Mouse (Mus musculus): ENCODE measurements around the gene Tiam2. TPM values are rescaled to one million over a fixed set of nuclear protein-coding genes. Genes with fewer than 3 reads are reported as not detected.

The Tiam2 gene
- polyA plus RNA-seq, 1 experiment from 2014 or later, result 7.8 TPM

- 5% methylated on average over 55 of the region's 60 CpGs for WGBS
- peak overlapping the region; percentile 39; the same call in 1 of the 2 replicates for H3K9ac ChIP-seq (replicated peaks; ENCODE audit: low read depth, low read length)
- no peaks in the 10 kb centered on the region for H3K27me3 ChIP-seq (ENCODE audit: control insufficient read depth, insufficient read depth, low read length)
- peak overlapping the region; percentile 34 for H3K4me3 ChIP-seq (ENCODE audit: low read depth, low read length)
- ATAC-seq (ENCODE audit: low read depth), result peak; percentile 94
- no peaks in the 10 kb centered on the region for H3K36me3 ChIP-seq (ENCODE audit: control insufficient read depth, insufficient read depth, low read length)
- H3K4me1 ChIP-seq (ENCODE audit: control insufficient read depth, insufficient read depth, low read length), result no peaks in the 10 kb centered on the region; the same call in 1 of the 2 replicates
- 0 out of 2 replicates have a peak overlapping the region, but pooled peaks have one; percentile 28 for H3K27ac ChIP-seq (ENCODE audit: low read depth, low read length)
- no peaks in the 10 kb centered on the region for H3K9me3 ChIP-seq (ENCODE audit: control insufficient read depth, low read length)
- peak overlapping the region; percentile 68 for H3K4me2 ChIP-seq (ENCODE audit: low read depth, low read length)
Measured at GRCm38 (mm10) chr17:3313711-3314624, 12.4 kb upstream of the Tiam2 start.

GRCm38 (mm10) chr17:3314625-3315020, 11.8 kb upstream of the Tiam2 start:
- Histone ChIP-seq H3K9ac (replicated peaks; ENCODE audit: low read depth, low read length) (no peak overlapping the region), H3K4me1 (ENCODE audit: control insufficient read depth, insufficient read depth, low read length) (no peaks in the 10 kb centered on the region; the same call in 1 of the 2 replicates), H3K4me3 (ENCODE audit: low read depth, low read length) (peak overlapping the region; percentile 34), H3K9me3 (ENCODE audit: control insufficient read depth, low read length) (no peaks in the 10 kb centered on the region), H3K4me2 (ENCODE audit: low read depth, low read length) (peak overlapping the region; percentile 68), H3K27ac (ENCODE audit: low read depth, low read length) (no peak overlapping the region), H3K27me3 (ENCODE audit: control insufficient read depth, insufficient read depth, low read length) (no peaks in the 10 kb centered on the region), H3K36me3 (ENCODE audit: control insufficient read depth, insufficient read depth, low read length) (no peaks in the 10 kb centered on the region)
- WGBS, result 43% methylated on average over 3 of the region's 3 CpGs
- ATAC-seq (ENCODE audit: low read depth), result peak; percentile 33; the same call in 1 of the 2 replicates

GRCm38 (mm10) chr17:3315581-3315980, 10.8 kb upstream of the Tiam2 start:
- no peak overlapping the region for H3K4me3 ChIP-seq (ENCODE audit: low read depth, low read length)
- no peaks in the 10 kb centered on the region for H3K9me3 ChIP-seq (ENCODE audit: control insufficient read depth, low read length)
- no peak overlapping the region for H3K4me2 ChIP-seq (ENCODE audit: low read depth, low read length)
- WGBS, result 73% methylated on average over 4 of the region's 4 CpGs
- ATAC-seq (ENCODE audit: low read depth), result no peak
- no peak overlapping the region for H3K27ac ChIP-seq (ENCODE audit: low read depth, low read length)
- H3K27me3 ChIP-seq (ENCODE audit: control insufficient read depth, insufficient read depth, low read length), result no peaks in the 10 kb centered on the region
- H3K9ac ChIP-seq (replicated peaks; ENCODE audit: low read depth, low read length), result no peak overlapping the region
- H3K36me3 ChIP-seq (ENCODE audit: control insufficient read depth, insufficient read depth, low read length), result no peaks in the 10 kb centered on the region
- no peaks in the 10 kb centered on the region; the same call in 1 of the 2 replicates for H3K4me1 ChIP-seq (ENCODE audit: control insufficient read depth, insufficient read depth, low read length)

GRCm38 (mm10) chr17:3326903-3327279, 518 bp downstream of the Tiam2 start:
- Histone ChIP-seq H3K4me3 (ENCODE audit: low read depth, low read length) (peak overlapping the region; percentile 43), H3K27me3 (ENCODE audit: control insufficient read depth, insufficient read depth, low read length) (peaks cover 3% of the 10 kb centered on the region; the same call in 1 of the 2 replicates), H3K27ac (ENCODE audit: low read depth, low read length) (peak overlapping the region; percentile 28; the same call in 1 of the 2 replicates), H3K36me3 (ENCODE audit: control insufficient read depth, insufficient read depth, low read length) (no peaks in the 10 kb centered on the region), H3K9ac (replicated peaks; ENCODE audit: low read depth, low read length) (peak overlapping the region; percentile 53), H3K4me2 (ENCODE audit: low read depth, low read length) (peak overlapping the region; percentile 62), H3K9me3 (ENCODE audit: control insufficient read depth, low read length) (no peaks in the 10 kb centered on the region), H3K4me1 (ENCODE audit: control insufficient read depth, insufficient read depth, low read length) (peaks cover 5% of the 10 kb centered on the region; the same call in 1 of the 2 replicates)
- under 1% methylated on average over 25 of the region's 25 CpGs for WGBS
- ATAC-seq (ENCODE audit: low read depth), result 0 out of 2 replicates have a peak, but pooled peaks have one; percentile 15

- no peaks in the 10 kb centered on the region for H3K9me3 ChIP-seq (ENCODE audit: control insufficient read depth, low read length)
- peak overlapping the region; percentile 53 for H3K9ac ChIP-seq (replicated peaks; ENCODE audit: low read depth, low read length)
- H3K36me3 ChIP-seq (ENCODE audit: control insufficient read depth, insufficient read depth, low read length), result no peaks in the 10 kb centered on the region
- H3K27ac ChIP-seq (ENCODE audit: low read depth, low read length), result no peak overlapping the region
- H3K4me1 ChIP-seq (ENCODE audit: control insufficient read depth, insufficient read depth, low read length), result peaks cover 5% of the 10 kb centered on the region; the same call in 1 of the 2 replicates
- peak overlapping the region; percentile 43 for H3K4me3 ChIP-seq (ENCODE audit: low read depth, low read length)
- 7% methylated on average over 14 of the region's 14 CpGs for WGBS
- ATAC-seq (ENCODE audit: low read depth), result no peak
- H3K4me2 ChIP-seq (ENCODE audit: low read depth, low read length), result peak overlapping the region; percentile 62; the same call in 1 of the 2 replicates
- H3K27me3 ChIP-seq (ENCODE audit: control insufficient read depth, insufficient read depth, low read length), result peaks cover 3% of the 10 kb centered on the region; the same call in 1 of the 2 replicates
Measured at GRCm38 (mm10) chr17:3327335-3327734, 962 bp downstream of the Tiam2 start.

GRCm38 (mm10) chr17:3328820-3329219, 2.4 kb downstream of the Tiam2 start:
- no peak overlapping the region for H3K9ac ChIP-seq (replicated peaks; ENCODE audit: low read depth, low read length)
- H3K4me3 ChIP-seq (ENCODE audit: low read depth, low read length), result no peak overlapping the region
- H3K4me2 ChIP-seq (ENCODE audit: low read depth, low read length), result no peak overlapping the region
- no peaks in the 10 kb centered on the region for H3K9me3 ChIP-seq (ENCODE audit: control insufficient read depth, low read length)
- H3K27me3 ChIP-seq (ENCODE audit: control insufficient read depth, insufficient read depth, low read length), result peaks cover 3% of the 10 kb centered on the region; the same call in 1 of the 2 replicates
- WGBS, result 72% methylated on average over 4 of the region's 4 CpGs
- no peak overlapping the region for H3K27ac ChIP-seq (ENCODE audit: low read depth, low read length)
- no peaks in the 10 kb centered on the region for H3K36me3 ChIP-seq (ENCODE audit: control insufficient read depth, insufficient read depth, low read length)
- H3K4me1 ChIP-seq (ENCODE audit: control insufficient read depth, insufficient read depth, low read length), result peaks cover 5% of the 10 kb centered on the region; the same call in 1 of the 2 replicates
- ATAC-seq (ENCODE audit: low read depth), result no peak

- 91% methylated on average over 4 of the region's 4 CpGs for WGBS
Measured at GRCm38 (mm10) chr17:3329429-3329828, 3.1 kb downstream of the Tiam2 start.

GRCm38 (mm10) chr17:3331721-3332461, 5.5 kb downstream of the Tiam2 start:
- WGBS, result 69% methylated on average over 7 of the region's 7 CpGs
- peak overlapping the region; percentile 52; the same call in 1 of the 2 replicates for H3K27ac ChIP-seq (ENCODE audit: low read depth, low read length)

More at GRCm38 (mm10) chr17:3329429-3329828, 3.1 kb downstream of the Tiam2 start:
- Histone ChIP-seq H3K4me2 (ENCODE audit: low read depth, low read length) (no peak overlapping the region), H3K9me3 (ENCODE audit: control insufficient read depth, low read length) (no peaks in the 10 kb centered on the region), H3K27ac (ENCODE audit: low read depth, low read length) (no peak overlapping the region), H3K4me3 (ENCODE audit: low read depth, low read length) (no peak overlapping the region), H3K4me1 (ENCODE audit: control insufficient read depth, insufficient read depth, low read length) (peaks cover 5% of the 10 kb centered on the region; the same call in 1 of the 2 replicates), H3K27me3 (ENCODE audit: control insufficient read depth, insufficient read depth, low read length) (peaks cover 3% of the 10 kb centered on the region; the same call in 1 of the 2 replicates), H3K36me3 (ENCODE audit: control insufficient read depth, insufficient read depth, low read length) (no peaks in the 10 kb centered on the region), H3K9ac (replicated peaks; ENCODE audit: low read depth, low read length) (no peak overlapping the region)
- no peak for ATAC-seq (ENCODE audit: low read depth)

More at GRCm38 (mm10) chr17:3331721-3332461, 5.5 kb downstream of the Tiam2 start:
- Histone ChIP-seq H3K4me1 (ENCODE audit: control insufficient read depth, insufficient read depth, low read length) (peaks cover 5% of the 10 kb centered on the region; the same call in 1 of the 2 replicates), H3K4me2 (ENCODE audit: low read depth, low read length) (no peak overlapping the region), H3K27me3 (ENCODE audit: control insufficient read depth, insufficient read depth, low read length) (peaks cover under 1% of the 10 kb centered on the region; the same call in 1 of the 2 replicates), H3K4me3 (ENCODE audit: low read depth, low read length) (no peak overlapping the region), H3K9ac (replicated peaks; ENCODE audit: low read depth, low read length) (no peak overlapping the region), H3K9me3 (ENCODE audit: control insufficient read depth, low read length) (no peaks in the 10 kb centered on the region), H3K36me3 (ENCODE audit: control insufficient read depth, insufficient read depth, low read length) (no peaks in the 10 kb centered on the region)
- peak; percentile 41; the same call in 1 of the 2 replicates for ATAC-seq (ENCODE audit: low read depth)

Data from neural tube, embryonic 14.5 days (tissue).